Mouse (Mus musculus) neural tube, embryonic 13.5 days (tissue): ENCODE measurements at regions not wholly inside any gene's neighbourhood (a gene's known extent, or its start where the extent isn't known, plus 50 kb on each side); places are given as distances from the start of the nearest gene placed in this dataset.
A peak's percentile ranks its signal among the peaks of the same experiment; 100 is the strongest.
"Not testable (repeated sequence)": the region's sequence is repeated elsewhere in the genome, so short reads cannot be mapped to it uniquely, and the experiment has no call there.

Experiments
- ATAC-seq: fragments of 200-750 bp; cut with Nextera tagmentation; 2 replicates; pipeline ENCODE4 v1.8.0; 2017; ENCODE audit warnings: low read depth, mild to moderate bottlenecking, moderate TSS enrichment, moderate library complexity
- H3K27ac ChIP-seq: fragments of 300-500 bp; sonication (generic); replicated peaks from 2 replicates; pipeline ENCODE4 v1.5.1; 2015; ENCODE audit warnings: moderate library complexity, mild to moderate bottlenecking, inconsistent platforms
- H3K27me3 ChIP-seq: fragments of 300-500 bp; sonication (generic); 2 replicates; pipeline ENCODE4 v1.6.1; 2015; ENCODE audit warnings: mild to moderate bottlenecking, inconsistent platforms
- H3K36me3 ChIP-seq: fragments of 300-500 bp; sonication (generic); 2 replicates; pipeline ENCODE4 v1.6.1; 2015; ENCODE audit warnings: mild to moderate bottlenecking, inconsistent platforms
- H3K4me1 ChIP-seq: fragments of 300-500 bp; sonication (generic); replicated peaks from 2 replicates; pipeline ENCODE4 v1.6.1; 2015; ENCODE audit warnings: inconsistent platforms
- H3K4me2 ChIP-seq: fragments of 300-500 bp; sonication (generic); 2 replicates; pipeline ENCODE4 v1.6.1; 2015; ENCODE audit warnings: inconsistent platforms, mild to moderate bottlenecking, moderate library complexity
- H3K4me3 ChIP-seq: fragments of 300-500 bp; sonication (generic); 2 replicates; pipeline ENCODE4 v1.5.1; 2015; ENCODE audit warnings: mild to moderate bottlenecking, inconsistent platforms
- H3K9ac ChIP-seq: fragments of 300-500 bp; sonication (generic); 2 replicates; pipeline ENCODE4 v1.6.1; 2015; ENCODE audit warnings: moderate library complexity, mild to moderate bottlenecking, inconsistent platforms
- H3K9me3 ChIP-seq: fragments of 300-500 bp; sonication (generic); 2 replicates; pipeline ENCODE4 v1.6.1; 2016; ENCODE audit warnings: inconsistent platforms
- WGBS: fragments of 180-500 bp; shearing (Covaris S2); methylation state at CpG from one replicate; pipeline ENCODE4 v1.1.7; 2015; 5-methylcytosine and 5-hydroxymethylcytosine counted together

DNA sequence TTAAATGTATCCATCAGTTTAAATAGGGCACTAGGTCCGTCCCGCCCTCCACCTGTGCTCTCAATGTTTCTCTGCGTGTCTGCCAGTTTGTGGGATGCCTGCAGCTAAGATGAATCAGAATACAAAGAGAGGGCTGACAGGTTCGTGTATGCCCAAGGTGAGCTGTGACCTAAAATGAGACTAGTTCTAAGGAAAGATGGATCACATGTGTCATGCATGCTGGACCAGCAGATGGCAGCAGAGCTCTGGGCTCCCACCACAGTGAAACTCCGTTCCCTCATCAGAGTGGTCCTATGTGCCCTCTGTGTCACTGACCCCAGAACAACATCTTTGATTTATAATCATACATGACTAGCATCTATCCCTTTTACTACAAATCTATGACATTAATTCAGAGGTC, 180.3 kb downstream of the 1700010I14Rik start:
- ATAC-seq: peak; percentile 54
- peak overlapping the region; percentile 47 for H3K4me3 ChIP-seq
- peak overlapping the region; percentile 82 for H3K9ac ChIP-seq
- H3K9me3 ChIP-seq: no peaks in the 10 kb centered on the region
- H3K36me3 ChIP-seq: no peaks in the 10 kb centered on the region
- WGBS: under 1% methylated on average over 5 of the region's 5 CpGs
- H3K27ac ChIP-seq: peak overlapping the region; percentile 95
- peak overlapping the region; percentile 82 for H3K4me2 ChIP-seq
- no peaks in the 10 kb centered on the region for H3K27me3 ChIP-seq
- peaks cover 32% of the 10 kb centered on the region for H3K4me1 ChIP-seq

DNA sequence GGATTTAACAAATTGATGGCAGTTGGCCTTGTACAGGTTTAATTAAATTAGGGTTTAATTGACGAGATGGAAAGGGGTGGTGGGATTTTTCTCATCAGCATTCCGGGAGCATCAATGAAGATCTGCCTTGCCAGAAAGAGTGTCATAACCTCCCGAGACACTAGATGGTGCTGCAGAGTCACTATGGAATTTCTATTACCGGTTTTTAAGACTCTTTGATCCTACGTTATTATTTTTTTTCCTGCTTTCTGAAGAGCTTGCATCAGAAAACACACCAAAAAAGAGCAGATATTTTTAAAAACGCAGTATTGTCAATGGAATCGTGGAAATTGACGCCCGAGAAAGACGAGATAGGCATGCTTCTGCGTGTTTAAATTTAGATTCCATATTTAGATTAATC, 181.2 kb downstream of the 1700010I14Rik start:
- Histone ChIP-seq H3K27ac (peak overlapping the region; percentile 95), H3K27me3 (no peaks in the 10 kb centered on the region), H3K9me3 (no peaks in the 10 kb centered on the region; the same call in 1 of the 2 replicates), H3K4me1 (peaks cover 32% of the 10 kb centered on the region), H3K4me2 (peak overlapping the region; percentile 82), H3K36me3 (no peaks in the 10 kb centered on the region), H3K4me3 (no peak overlapping the region), H3K9ac (0 out of 2 replicates have a peak overlapping the region, but pooled peaks have one; percentile 32)
- ATAC-seq: no peak
- WGBS: 14% methylated on average over 11 of the region's 11 CpGs

DNA sequence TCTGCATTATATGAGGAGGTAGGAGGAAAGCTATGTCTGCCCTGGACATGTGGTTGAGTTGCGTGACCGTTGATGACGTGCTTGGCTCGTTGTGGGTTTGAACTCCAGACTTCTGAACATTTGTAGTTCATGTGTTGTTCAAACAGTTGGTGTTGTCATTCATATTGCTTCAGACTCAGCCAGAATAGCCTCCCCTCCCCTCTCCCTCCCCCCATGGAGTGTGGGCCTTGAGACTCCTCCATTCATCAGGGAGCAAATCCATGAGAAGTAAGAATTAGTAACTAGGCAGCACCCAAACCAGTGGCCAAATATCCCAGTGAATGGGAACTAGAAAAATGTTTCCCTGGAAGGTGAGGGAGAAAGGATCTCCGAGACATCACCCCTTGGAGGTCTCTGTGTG, 209.0 kb downstream of the 1700010I14Rik start:
- ATAC-seq: no peak
- H3K27ac ChIP-seq: no peak overlapping the region
- H3K27me3 ChIP-seq: no peaks in the 10 kb centered on the region
- H3K4me3 ChIP-seq: no peak overlapping the region
- H3K36me3 ChIP-seq: no peaks in the 10 kb centered on the region
- H3K4me1 ChIP-seq: no peaks in the 10 kb centered on the region
- H3K9me3 ChIP-seq: no peaks in the 10 kb centered on the region
- H3K9ac ChIP-seq: no peak overlapping the region
- WGBS: 90% methylated on average over 5 of the region's 5 CpGs
- H3K4me2 ChIP-seq: no peak overlapping the region

DNA sequence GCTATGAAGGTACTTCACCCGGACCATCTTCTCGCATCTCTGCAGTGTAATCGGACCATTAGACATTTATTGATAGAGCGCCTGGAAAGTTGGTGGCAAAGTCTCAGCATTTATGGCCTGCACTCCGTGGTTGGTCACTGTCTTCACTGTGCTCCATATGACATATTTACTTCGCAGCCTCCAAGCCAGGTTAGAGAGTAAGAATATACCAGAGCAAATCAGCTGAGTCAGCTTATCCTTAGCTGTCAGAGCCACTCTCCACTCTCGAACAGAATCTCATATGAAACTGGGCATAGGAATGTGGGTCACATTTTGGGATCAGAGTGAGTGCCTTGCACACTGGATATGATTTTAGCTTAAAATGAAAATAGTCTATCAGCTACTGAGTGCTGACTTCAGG, 212.3 kb downstream of the 1700010I14Rik start:
- H3K4me3 ChIP-seq: no peak overlapping the region
- no peak overlapping the region for H3K4me2 ChIP-seq
- WGBS: 93% methylated on average over 7 of the region's 7 CpGs
- no peaks in the 10 kb centered on the region for H3K9me3 ChIP-seq
- no peak overlapping the region for H3K9ac ChIP-seq
- no peak overlapping the region for H3K27ac ChIP-seq
- H3K4me1 ChIP-seq: no peaks in the 10 kb centered on the region
- no peaks in the 10 kb centered on the region for H3K36me3 ChIP-seq
- no peaks in the 10 kb centered on the region for H3K27me3 ChIP-seq
- no peak for ATAC-seq

DNA sequence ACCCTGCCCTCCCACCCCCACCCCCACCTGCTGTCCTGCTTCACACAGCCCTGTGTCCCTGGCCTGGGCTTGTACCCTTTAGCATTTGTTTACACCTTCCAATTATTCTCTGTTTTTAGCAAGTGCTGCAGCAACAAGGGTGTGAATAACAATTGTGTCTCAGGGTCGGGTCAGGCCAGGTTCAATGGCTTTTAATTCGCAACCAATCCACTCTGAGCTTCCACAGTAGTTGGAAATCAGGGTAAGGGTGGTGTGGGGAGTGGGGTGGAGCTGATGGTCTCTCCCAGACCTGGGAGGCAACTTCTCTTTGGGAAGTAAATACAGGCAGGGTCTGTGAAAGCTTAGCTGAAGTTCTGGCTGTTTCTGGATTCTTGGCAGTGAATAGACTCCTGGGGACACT, 214.4 kb downstream of the 1700010I14Rik start:
- H3K4me1 ChIP-seq: no peaks in the 10 kb centered on the region
- no peak overlapping the region for H3K9ac ChIP-seq
- H3K9me3 ChIP-seq: no peaks in the 10 kb centered on the region
- no peak overlapping the region for H3K4me2 ChIP-seq
- no peak overlapping the region for H3K27ac ChIP-seq
- 8% methylated on average over 2 of the region's 2 CpGs for WGBS
- no peaks in the 10 kb centered on the region for H3K36me3 ChIP-seq
- H3K27me3 ChIP-seq: no peaks in the 10 kb centered on the region
- no peak overlapping the region for H3K4me3 ChIP-seq
- ATAC-seq: no peak

DNA sequence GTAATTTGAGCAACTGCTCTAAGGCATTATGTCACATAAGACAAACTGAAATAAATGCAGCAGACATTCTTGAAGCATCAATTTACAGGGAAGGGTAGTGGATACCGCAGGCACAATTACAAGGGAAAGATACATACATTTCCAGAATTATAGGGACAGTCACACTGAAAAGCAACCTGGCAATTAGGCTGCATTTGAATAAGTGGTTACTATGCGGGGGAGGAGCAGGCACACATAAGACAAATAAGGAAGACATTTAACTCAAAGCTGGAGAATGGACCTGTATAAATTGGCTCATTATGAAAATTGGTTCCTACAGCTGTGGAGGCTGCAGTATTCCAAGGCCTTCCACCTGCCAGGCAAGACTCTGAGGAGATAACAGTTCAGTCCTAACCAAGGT, 211.2 kb upstream of the Gm17728 start:
- ATAC-seq: no peak
- Histone ChIP-seq H3K9me3 (no peaks in the 10 kb centered on the region), H3K4me2 (no peak overlapping the region), H3K4me1 (no peaks in the 10 kb centered on the region), H3K36me3 (no peaks in the 10 kb centered on the region), H3K9ac (no peak overlapping the region), H3K4me3 (no peak overlapping the region), H3K27ac (no peak overlapping the region), H3K27me3 (no peaks in the 10 kb centered on the region)
- 76% methylated on average over 2 of the region's 2 CpGs for WGBS

DNA sequence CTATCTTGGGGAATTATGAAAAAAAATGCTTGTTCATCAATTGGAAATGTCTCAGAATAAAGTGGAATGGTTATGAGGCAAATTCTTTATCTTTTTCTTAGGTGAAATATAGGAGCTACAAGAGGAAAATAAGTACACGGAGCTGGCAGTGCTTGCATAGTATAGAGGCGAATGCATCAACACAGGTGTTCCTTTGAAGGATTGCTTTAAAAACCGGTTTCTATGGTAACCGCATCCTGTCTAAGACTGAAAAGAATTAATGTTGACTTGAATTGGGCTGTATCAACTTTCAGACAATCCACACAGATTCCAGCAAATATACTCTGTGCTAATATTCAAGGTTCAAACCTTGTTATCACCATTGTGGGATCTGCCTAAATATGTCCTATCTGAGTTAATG, 198.8 kb upstream of the Gm17728 start:
- H3K27me3 ChIP-seq: no peaks in the 10 kb centered on the region
- H3K36me3 ChIP-seq: no peaks in the 10 kb centered on the region
- peaks cover 3% of the 10 kb centered on the region for H3K4me1 ChIP-seq
- no peak overlapping the region for H3K4me3 ChIP-seq
- no peak overlapping the region for H3K27ac ChIP-seq
- no peak for ATAC-seq
- H3K9ac ChIP-seq: no peak overlapping the region
- H3K4me2 ChIP-seq: no peak overlapping the region
- 83% methylated on average over 4 of the region's 4 CpGs for WGBS
- H3K9me3 ChIP-seq: no peaks in the 10 kb centered on the region; the same call in 1 of the 2 replicates

DNA sequence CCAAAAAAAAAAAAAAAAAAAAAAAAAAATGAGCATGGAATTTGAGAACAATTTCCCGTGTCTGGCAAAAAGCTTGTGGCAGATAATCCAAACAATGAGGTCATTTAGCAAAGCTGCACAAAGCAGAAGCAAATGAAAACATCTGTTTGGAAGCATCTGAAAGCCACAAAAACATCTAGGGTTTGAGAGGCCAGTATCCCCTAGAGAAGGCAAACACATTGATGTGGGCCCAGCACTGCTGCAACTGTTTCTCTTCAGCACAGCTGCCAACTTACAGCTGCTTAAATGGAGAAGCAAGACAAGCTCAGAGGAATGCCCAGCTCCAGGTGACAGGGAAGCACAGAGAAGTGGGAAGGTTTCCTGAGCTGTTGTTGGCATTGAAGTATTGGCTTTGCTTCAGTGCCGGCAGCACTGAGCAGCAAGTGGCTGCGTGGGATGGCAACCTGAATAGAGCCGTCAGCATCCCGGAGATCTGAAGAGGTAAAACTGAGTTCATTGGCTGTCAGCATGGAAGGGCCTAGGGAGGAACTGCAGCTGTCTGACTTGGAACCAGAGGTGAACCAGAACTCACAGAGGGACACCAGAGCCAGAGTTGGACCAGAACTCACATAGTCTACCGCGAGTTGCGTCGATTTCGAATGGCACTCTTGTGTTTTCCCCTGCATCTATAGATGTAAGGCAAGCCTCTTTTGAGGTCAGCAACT, 193.8 kb upstream of the Gm17728 start:
- H3K36me3 ChIP-seq: no peaks in the 10 kb centered on the region
- H3K9ac ChIP-seq: no peak overlapping the region
- peaks cover 6% of the 10 kb centered on the region for H3K4me1 ChIP-seq
- no peak overlapping the region for H3K27ac ChIP-seq
- no peak for ATAC-seq
- no peaks in the 10 kb centered on the region for H3K9me3 ChIP-seq
- no peaks in the 10 kb centered on the region for H3K27me3 ChIP-seq
- H3K4me3 ChIP-seq: no peak overlapping the region
- no peak overlapping the region for H3K4me2 ChIP-seq
- 68% methylated on average over 10 of the region's 10 CpGs for WGBS

DNA sequence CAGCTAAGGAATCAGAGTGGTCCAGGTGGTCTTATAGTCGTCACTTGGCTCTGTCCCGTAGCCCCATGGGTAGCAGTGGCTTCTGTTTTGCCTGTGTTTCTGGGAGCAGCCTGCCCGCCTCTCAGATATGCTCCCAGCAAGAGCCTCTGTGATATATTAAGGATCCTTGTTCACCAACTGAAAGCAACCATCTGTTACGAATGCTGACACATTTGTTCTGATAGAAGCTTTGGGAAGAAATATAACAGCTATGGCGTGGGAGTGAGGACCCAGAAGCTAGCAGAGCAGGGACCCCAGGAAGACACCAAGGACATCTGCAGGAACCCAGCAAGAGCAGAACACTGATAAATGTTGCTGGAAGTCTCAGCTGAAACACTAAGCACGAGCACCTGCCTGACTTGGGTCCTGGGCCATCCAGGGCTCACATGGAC, 186.7 kb upstream of the Gm17728 start:
- Histone ChIP-seq H3K36me3 (no peaks in the 10 kb centered on the region), H3K4me1 (no peaks in the 10 kb centered on the region), H3K4me3 (no peak overlapping the region), H3K9me3 (no peaks in the 10 kb centered on the region), H3K27me3 (no peaks in the 10 kb centered on the region), H3K9ac (no peak overlapping the region), H3K4me2 (no peak overlapping the region), H3K27ac (no peak overlapping the region)
- ATAC-seq: no peak
- 60% methylated on average over 6 of the region's 6 CpGs for WGBS

DNA sequence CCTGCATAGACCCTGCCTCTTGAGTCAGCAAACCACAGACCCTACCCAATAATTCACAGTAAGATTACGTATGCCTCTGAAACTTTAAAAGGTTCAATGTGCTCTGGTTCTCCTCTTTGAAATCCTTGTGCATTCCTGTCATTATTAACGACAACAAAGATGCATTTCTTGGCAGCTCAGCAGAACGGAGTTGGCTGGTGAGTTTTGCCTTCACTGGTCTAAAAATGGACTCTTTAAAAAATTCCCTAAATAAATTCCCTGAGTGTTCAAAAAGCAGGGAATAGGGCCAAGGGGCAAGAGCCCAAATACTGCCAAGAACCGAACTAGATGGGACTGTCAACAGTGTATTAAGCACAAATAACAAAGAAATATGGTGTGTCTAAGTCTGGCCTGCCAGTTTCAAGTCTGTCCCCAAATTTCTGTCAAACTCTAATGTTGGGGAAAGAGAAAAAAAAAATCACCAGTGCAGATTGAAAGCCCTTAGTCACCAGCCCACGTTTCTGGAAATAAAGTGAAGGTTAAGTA, 163.2 kb upstream of the Gm17728 start:
- WGBS: 62% methylated on average over 5 of the region's 5 CpGs
- H3K4me3 ChIP-seq: no peak overlapping the region
- no peak for ATAC-seq
- H3K27me3 ChIP-seq: no peaks in the 10 kb centered on the region
- no peaks in the 10 kb centered on the region for H3K36me3 ChIP-seq
- no peaks in the 10 kb centered on the region for H3K4me1 ChIP-seq
- no peak overlapping the region for H3K9ac ChIP-seq
- no peaks in the 10 kb centered on the region; the same call in 1 of the 2 replicates for H3K9me3 ChIP-seq
- H3K4me2 ChIP-seq: no peak overlapping the region
- no peak overlapping the region for H3K27ac ChIP-seq

DNA sequence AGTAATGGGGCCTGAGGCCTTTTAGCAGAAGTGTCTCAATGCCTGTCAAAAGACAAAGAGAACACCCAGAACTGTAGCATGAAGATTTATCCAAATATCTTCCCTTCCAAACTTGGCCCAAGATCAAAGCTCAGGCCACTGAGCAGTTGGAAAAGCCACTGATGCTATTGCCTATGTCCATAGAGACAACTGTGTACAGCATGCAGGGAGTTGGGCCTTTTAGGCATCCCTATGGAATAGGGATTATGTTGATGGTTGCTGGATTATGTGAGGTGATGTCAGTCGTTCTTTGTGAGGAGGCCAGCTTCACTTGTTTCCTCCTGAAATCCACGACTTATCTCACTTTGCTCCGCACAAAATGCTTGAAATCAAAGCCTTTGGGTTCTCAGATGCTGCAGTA, 153.1 kb upstream of the Gm17728 start:
- Histone ChIP-seq H3K9me3 (no peaks in the 10 kb centered on the region), H3K4me3 (no peak overlapping the region), H3K36me3 (no peaks in the 10 kb centered on the region), H3K27me3 (no peaks in the 10 kb centered on the region), H3K4me2 (no peak overlapping the region), H3K4me1 (no peaks in the 10 kb centered on the region), H3K27ac (no peak overlapping the region), H3K9ac (no peak overlapping the region)
- WGBS: 84% methylated on average over 3 of the region's 3 CpGs
- no peak for ATAC-seq

DNA sequence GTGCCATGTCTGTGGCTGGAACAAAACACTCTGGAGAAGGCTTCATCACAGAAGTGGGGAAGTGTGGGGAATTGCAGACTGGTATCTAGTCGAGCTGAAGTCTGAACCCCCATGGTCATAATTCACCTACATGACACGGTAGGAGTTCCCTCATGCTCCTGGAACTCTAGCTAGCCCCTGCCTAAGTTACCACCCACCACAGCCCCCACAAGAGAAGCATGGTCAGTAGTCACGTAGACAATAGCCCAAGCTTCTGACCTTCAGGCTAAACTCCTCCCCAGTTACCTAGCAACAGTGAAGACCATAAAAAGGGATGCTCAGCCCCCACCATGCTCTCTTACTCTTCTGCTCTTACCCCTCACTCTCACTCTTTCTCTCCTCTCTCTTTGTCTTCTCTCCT, 143.8 kb upstream of the Gm17728 start:
- peaks cover 14% of the 10 kb centered on the region for H3K4me1 ChIP-seq
- not testable (repeated sequence) for H3K9ac ChIP-seq, H3K27me3 ChIP-seq, H3K4me3 ChIP-seq, H3K9me3 ChIP-seq, H3K36me3 ChIP-seq, H3K27ac ChIP-seq, ATAC-seq, H3K4me2 ChIP-seq
- 6% methylated on average over 3 of the region's 3 CpGs for WGBS

DNA sequence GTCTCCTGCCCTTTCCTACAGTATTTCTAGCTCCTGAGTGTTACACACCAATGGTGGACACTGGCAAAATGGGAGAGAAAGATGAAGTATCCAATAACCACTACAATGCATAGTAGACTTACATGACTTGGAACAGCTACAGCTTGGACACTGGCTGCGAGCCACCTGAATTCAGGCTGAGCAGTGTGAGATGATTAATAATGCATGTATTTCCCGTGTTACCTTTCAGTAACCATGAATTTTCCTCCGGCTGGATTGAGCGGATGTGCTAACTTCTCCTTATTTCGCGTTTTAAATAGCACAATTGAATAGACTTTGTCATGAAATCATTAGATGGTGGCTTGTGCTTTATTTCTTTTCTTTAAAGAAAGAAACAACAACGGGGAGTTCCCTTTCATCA, 142.4 kb upstream of the Gm17728 start:
- peaks cover 14% of the 10 kb centered on the region for H3K4me1 ChIP-seq
- WGBS: 38% methylated on average over 7 of the region's 7 CpGs
- H3K4me3 ChIP-seq: no peak overlapping the region
- H3K9ac ChIP-seq: no peak overlapping the region
- peak overlapping the region; percentile 69; the same call in 1 of the 2 replicates for H3K27ac ChIP-seq
- ATAC-seq: no peak
- H3K27me3 ChIP-seq: no peaks in the 10 kb centered on the region
- H3K36me3 ChIP-seq: no peaks in the 10 kb centered on the region
- no peak overlapping the region for H3K4me2 ChIP-seq
- H3K9me3 ChIP-seq: no peaks in the 10 kb centered on the region
